Mouse (Mus musculus) macrophage (primary cell): ENCODE measurements at regions not wholly inside any gene's neighbourhood (a gene's known extent, or its start where the extent isn't known, plus 50 kb on each side); places are given as distances from the start of the nearest gene placed in this dataset.

Source experiments
- H3K27ac ChIP-seq: fragments of 350-480 bp; formaldehyde crosslinking; 2 replicates; pipeline ENCODE4 v1.9.0; 2021
- H3K36me3 ChIP-seq: fragments of 350-480 bp; formaldehyde crosslinking; 2 replicates; pipeline ENCODE4 v1.9.0; 2021; ENCODE audit errors: inconsistent target
- H3K4me3 ChIP-seq: fragments of 350-480 bp; formaldehyde crosslinking; 2 replicates; pipeline ENCODE4 v1.9.0; 2021; ENCODE audit errors: inconsistent target
- H3K79me2 ChIP-seq: fragments of 350-480 bp; formaldehyde crosslinking; 2 replicates; pipeline ENCODE4 v1.9.0; 2021; ENCODE audit errors: inconsistent target
- WGBS: methylation state at CpG from one replicate; pipeline ENCODE4 v1.1.7; 2026; ENCODE audit warnings: inconsistent platforms; ENCODE audit not compliant: missing documents; 5-methylcytosine and 5-hydroxymethylcytosine counted together

GRCm38 (mm10) chr10:66849681-66850080 lies 246.2 kb upstream of the Jmjd1c start:
- H3K79me2 ChIP-seq = no peaks in the 10 kb centered on the region
- H3K27ac ChIP-seq = peak overlapping the region; percentile 100
- no peaks in the 10 kb centered on the region for H3K36me3 ChIP-seq
- H3K4me3 ChIP-seq = no peak overlapping the region
- 80% methylated on average over 6 of the region's 6 CpGs for WGBS

GRCm38 (mm10) chr10:66850972-66851478 lies 244.9 kb upstream of the Jmjd1c start:
- 61% methylated on average over 4 of the region's 4 CpGs for WGBS
- H3K79me2 ChIP-seq = no peaks in the 10 kb centered on the region
- H3K27ac ChIP-seq = peak overlapping the region; percentile 100
- H3K4me3 ChIP-seq = no peak overlapping the region
- H3K36me3 ChIP-seq = no peaks in the 10 kb centered on the region

DNA sequence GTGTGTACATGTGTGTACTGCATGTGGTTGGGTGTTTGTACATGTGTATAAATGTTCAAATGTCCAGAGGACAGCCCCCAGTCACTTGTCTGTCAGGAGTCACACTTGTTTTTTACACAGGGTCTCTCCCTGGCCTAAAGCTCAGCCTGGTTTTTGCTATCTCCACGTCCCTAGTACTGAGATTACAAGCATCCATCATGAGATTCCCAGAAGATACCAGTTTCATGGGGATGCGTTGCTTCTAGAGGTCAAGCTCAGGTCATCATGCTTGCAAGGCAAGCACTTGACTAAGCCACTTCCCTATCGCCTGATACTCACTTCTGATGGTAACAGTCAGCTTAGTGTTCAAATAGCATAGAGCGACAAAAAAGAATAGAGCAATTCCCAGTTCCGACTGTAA lies 244.1 kb upstream of the Jmjd1c start:
- WGBS = 19% methylated on average over 5 of the region's 5 CpGs
- H3K36me3 ChIP-seq = no peaks in the 10 kb centered on the region
- peak overlapping the region; percentile 100 for H3K27ac ChIP-seq
- H3K4me3 ChIP-seq = no peak overlapping the region
- H3K79me2 ChIP-seq = no peaks in the 10 kb centered on the region

DNA sequence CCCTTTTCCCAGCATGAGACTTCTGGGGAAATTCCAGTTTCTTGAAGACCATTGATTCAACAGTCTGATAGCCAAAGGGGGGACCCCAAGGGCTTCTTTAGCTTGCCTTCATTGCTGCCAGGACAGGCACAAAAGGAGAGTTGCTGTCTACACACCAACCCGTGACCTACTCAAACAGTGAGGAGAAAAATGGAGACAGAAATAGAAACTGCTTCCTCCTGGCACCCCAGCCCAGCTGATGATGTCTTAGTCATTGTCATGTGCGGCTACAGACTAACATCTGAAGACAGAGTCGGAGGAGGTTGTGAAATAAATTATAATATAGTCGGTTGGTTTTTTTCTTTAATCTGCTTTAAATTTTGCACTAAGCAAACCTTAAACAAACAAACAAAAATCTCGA lies 243.2 kb upstream of the Jmjd1c start:
- Histone ChIP-seq H3K36me3 (no peaks in the 10 kb centered on the region), H3K79me2 (no peaks in the 10 kb centered on the region), H3K27ac (peak overlapping the region; percentile 100), H3K4me3 (no peak overlapping the region)
- WGBS = 0% methylated on average over 5 of the region's 5 CpGs

DNA sequence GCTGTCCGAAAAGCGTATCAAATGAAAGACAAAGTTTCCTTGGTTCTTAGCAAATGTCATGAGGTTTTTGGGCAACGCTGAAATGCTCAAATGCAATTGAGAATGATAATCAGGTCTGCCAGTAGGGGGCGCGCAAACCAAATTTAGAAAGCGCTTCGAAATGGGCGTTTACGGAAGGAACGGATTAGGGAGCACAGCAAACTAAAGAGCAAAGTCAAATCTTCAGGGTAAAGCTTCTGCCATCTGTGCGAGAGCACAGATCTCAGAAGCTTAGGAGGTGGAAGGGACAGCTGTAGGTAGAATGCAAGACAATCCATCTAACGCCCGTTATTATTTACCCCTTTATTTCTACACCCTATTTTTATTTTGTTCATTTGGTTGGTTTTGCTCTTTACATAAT lies 242.7 kb upstream of the Jmjd1c start:
- 2% methylated on average over 13 of the region's 13 CpGs for WGBS
- Histone ChIP-seq H3K27ac (peak overlapping the region; percentile 100), H3K4me3 (no peak overlapping the region), H3K36me3 (no peaks in the 10 kb centered on the region), H3K79me2 (no peaks in the 10 kb centered on the region)

GRCm38 (mm10) chr10:66854895-66855294 lies 241.0 kb upstream of the Jmjd1c start:
- no peaks in the 10 kb centered on the region for H3K36me3 ChIP-seq
- no peaks in the 10 kb centered on the region for H3K79me2 ChIP-seq
- 95% methylated on average over 8 of the region's 9 CpGs for WGBS
- H3K4me3 ChIP-seq = no peak overlapping the region
- peak overlapping the region; percentile 100 for H3K27ac ChIP-seq

- 67% methylated on average over 7 of the region's 7 CpGs for WGBS
- H3K36me3 ChIP-seq = no peaks in the 10 kb centered on the region
- H3K79me2 ChIP-seq = no peaks in the 10 kb centered on the region
- peak overlapping the region; percentile 21; the same call in 1 of the 2 replicates for H3K27ac ChIP-seq
- no peak overlapping the region for H3K4me3 ChIP-seq
Observed at GRCm38 (mm10) chr10:66857330-66857729, 238.6 kb upstream of the Jmjd1c start.

GRCm38 (mm10) chr10:66861421-66861820 lies 234.5 kb upstream of the Jmjd1c start:
- Histone ChIP-seq H3K4me3 (no peak overlapping the region), H3K27ac (no peak overlapping the region), H3K36me3 (no peaks in the 10 kb centered on the region), H3K79me2 (no peaks in the 10 kb centered on the region)
- 100% methylated on average over 1 of the region's 1 CpGs for WGBS

DNA sequence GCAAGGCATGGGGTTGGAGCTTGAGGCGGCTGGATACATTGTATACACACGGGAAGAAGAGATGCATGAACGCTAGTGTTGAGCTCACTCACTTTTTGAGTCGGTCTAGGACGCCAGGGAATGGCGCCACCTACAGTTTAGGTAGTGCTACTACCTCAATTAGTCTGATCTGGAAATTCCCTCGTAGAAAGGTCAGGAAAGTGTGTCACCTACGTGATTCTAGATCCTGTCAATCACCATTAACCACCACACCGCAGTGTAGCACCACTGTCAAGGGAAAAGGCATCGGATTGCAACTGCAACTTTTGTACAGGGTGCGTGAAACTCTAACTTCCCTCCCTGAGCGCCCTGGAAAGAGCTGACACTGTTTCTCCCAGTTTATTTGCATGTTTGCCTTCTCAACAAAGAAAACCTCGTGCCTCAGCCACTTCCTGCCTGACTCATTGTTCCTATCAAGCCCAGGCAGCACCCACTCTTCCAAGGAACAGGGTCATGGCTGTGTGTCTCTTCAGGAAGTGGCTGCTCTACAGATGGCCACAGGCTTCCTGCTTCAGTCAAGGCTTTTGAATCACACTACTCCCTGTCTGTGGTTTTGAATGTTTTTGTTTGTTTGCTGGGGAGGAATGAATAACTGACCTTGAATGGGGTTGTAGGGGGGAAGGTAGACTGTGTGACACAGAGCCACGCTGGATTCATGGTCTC lies 231.6 kb upstream of the Jmjd1c start:
- no peaks in the 10 kb centered on the region for H3K36me3 ChIP-seq
- WGBS = 3% methylated on average over 13 of the region's 14 CpGs
- no peak overlapping the region for H3K4me3 ChIP-seq
- peak overlapping the region; percentile 97 for H3K27ac ChIP-seq
- H3K79me2 ChIP-seq = no peaks in the 10 kb centered on the region

GRCm38 (mm10) chr10:66865010-66865582 lies 230.8 kb upstream of the Jmjd1c start:
- Histone ChIP-seq H3K36me3 (no peaks in the 10 kb centered on the region), H3K4me3 (peak overlapping the region; percentile 6; the same call in 1 of the 2 replicates), H3K27ac (peak overlapping the region; percentile 97), H3K79me2 (no peaks in the 10 kb centered on the region)
- 27% methylated on average over 10 of the region's 10 CpGs for WGBS

- 53% methylated on average over 4 of the region's 4 CpGs for WGBS
- Histone ChIP-seq H3K79me2 (no peaks in the 10 kb centered on the region), H3K4me3 (no peak overlapping the region), H3K36me3 (no peaks in the 10 kb centered on the region), H3K27ac (no peak overlapping the region)
Observed at GRCm38 (mm10) chr10:66871133-66871664, 224.7 kb upstream of the Jmjd1c start.

DNA sequence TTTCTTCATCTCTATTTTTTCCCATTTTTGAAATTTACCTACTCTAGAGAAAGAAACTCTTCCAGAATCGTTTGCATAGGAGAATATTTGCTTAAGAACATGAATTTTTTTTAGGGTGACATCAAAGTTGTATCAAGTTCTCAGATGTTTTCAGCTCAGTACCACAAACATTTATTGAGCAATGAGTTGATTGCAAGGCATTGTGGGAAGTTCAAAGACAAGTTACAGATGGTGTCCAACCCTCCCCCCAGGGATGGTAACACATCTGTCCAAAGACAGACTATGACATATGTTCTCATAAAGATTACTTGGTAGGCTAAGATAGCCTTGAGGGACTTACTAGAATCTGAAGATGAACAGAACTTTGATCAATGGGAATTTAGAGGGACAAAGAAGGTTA lies 224.3 kb upstream of the Jmjd1c start:
- Histone ChIP-seq H3K4me3 (no peak overlapping the region), H3K27ac (no peak overlapping the region), H3K79me2 (no peaks in the 10 kb centered on the region), H3K36me3 (no peaks in the 10 kb centered on the region)
- 92% methylated on average over 1 of the region's 1 CpGs for WGBS

GRCm38 (mm10) chr10:66873468-66873867 lies 222.5 kb upstream of the Jmjd1c start:
- no peak overlapping the region for H3K4me3 ChIP-seq
- WGBS = 95% methylated on average over 4 of the region's 4 CpGs
- no peaks in the 10 kb centered on the region for H3K79me2 ChIP-seq
- H3K27ac ChIP-seq = no peak overlapping the region
- no peaks in the 10 kb centered on the region for H3K36me3 ChIP-seq

DNA sequence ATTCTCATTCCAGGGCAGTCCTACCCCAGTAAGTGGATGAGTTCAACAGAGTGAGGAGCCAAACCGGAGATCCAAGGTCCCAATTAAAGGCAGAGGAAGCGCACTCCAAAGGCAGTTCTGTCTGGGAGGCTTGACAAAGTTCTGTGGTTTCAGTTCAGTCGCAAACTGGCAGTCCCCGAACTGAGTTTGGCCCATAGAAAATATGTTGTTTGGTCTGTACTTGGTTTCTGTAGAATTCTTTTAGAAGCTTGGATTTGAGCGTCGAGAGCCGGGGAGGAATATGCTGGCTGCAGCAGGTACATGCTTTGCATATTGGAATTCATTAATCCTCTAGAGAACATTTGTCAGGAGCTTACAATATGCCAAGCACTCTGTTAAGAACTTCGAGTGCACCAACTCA lies 216.9 kb upstream of the Jmjd1c start:
- no peaks in the 10 kb centered on the region for H3K36me3 ChIP-seq
- 86% methylated on average over 8 of the region's 8 CpGs for WGBS
- no peak overlapping the region for H3K27ac ChIP-seq
- H3K4me3 ChIP-seq = no peak overlapping the region
- no peaks in the 10 kb centered on the region for H3K79me2 ChIP-seq

DNA sequence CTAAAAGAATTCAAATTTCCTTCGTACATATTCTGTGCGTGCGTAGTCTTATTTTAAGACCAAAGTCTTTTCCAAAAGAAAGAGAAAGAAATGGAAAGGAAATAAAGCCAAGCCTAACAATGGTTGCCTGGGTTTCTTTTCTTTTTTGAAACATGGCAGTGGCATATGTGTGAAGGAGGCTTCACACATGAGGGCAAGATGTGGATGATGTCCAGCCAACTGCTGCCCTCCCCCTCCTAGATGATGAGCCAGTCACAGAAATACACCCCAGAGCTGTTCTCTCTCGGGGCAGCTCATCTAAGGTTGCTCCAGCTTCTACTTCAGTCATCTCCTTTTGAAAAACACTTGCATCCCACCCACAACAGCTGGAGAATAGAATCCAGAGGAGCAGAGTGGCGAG lies 213.1 kb upstream of the Jmjd1c start:
- Histone ChIP-seq H3K4me3 (no peak overlapping the region), H3K79me2 (no peaks in the 10 kb centered on the region), H3K36me3 (no peaks in the 10 kb centered on the region), H3K27ac (no peak overlapping the region)
- 94% methylated on average over 5 of the region's 5 CpGs for WGBS
